Mouse (Mus musculus) spleen, adult 2 months (tissue): ENCODE results near the gene Actr6. TPM values are rescaled to one million over a fixed set of nuclear protein-coding genes. Genes with fewer than 3 reads are reported as not detected.
"Not testable (repeated sequence)": the region's sequence is repeated elsewhere in the genome, so short reads cannot be mapped to it uniquely, and the experiment has no call there.

Experiments
- DNase-seq, 2 experiments: peaks; one replicate each; pipeline versions ENCODE4 v3.0.0 to v3.0.0-alpha.2; 2012 to 2021; ENCODE audit warnings: low spot score in 2 of 2, low read depth in 1 of 2
- H3K27ac ChIP-seq: fragments of 200-500 bp; 2 replicates; pipeline ENCODE4 v1.5.1; 2012; ENCODE audit warnings: low read length, inconsistent platforms; ENCODE audit not compliant: insufficient read depth
- H3K27me3 ChIP-seq: fragments of 200-500 bp; 2 replicates; pipeline ENCODE4 v1.6.1; 2012; ENCODE audit warnings: mild to moderate bottlenecking, moderate library complexity, low read length, inconsistent platforms; ENCODE audit not compliant: control insufficient read depth, insufficient read depth
- H3K36me3 ChIP-seq: fragments of 200-500 bp; 2 replicates; pipeline ENCODE4 v1.6.1; 2012; ENCODE audit warnings: mild to moderate bottlenecking, low read length, inconsistent platforms; ENCODE audit not compliant: control insufficient read depth, insufficient read depth
- H3K4me1 ChIP-seq: fragments of 200-500 bp; 2 replicates; pipeline ENCODE4 v1.6.1; 2011; ENCODE audit warnings: inconsistent platforms; ENCODE audit not compliant: control insufficient read depth, insufficient read depth, insufficient read length
- H3K4me3 ChIP-seq: fragments of 200-500 bp; 2 replicates; pipeline ENCODE4 v1.5.1; 2011; ENCODE audit warnings: mild to moderate bottlenecking, inconsistent platforms; ENCODE audit not compliant: insufficient read depth, insufficient read length; ENCODE audit errors: extremely low read depth
- CTCF ChIP-seq: fragments of 200-500 bp; IDR thresholded peaks from 2 replicates; pipeline ENCODE4 v1.5.1; 2011; ENCODE audit warnings: mild to moderate bottlenecking, inconsistent platforms; ENCODE audit not compliant: insufficient read depth, insufficient read length, insufficient replicate concordance; ENCODE audit errors: extremely low read depth
- POLR2A ChIP-seq: fragments of 200-500 bp; IDR thresholded peaks from 2 replicates; pipeline ENCODE4 v1.6.1; 2011; ENCODE audit warnings: low read depth, low read length, inconsistent platforms
- WGBS: fragments of 180-500 bp; shearing (Covaris S2); methylation state at CpG from one replicate; pipeline ENCODE4 v1.1.7; 2018; 5-methylcytosine and 5-hydroxymethylcytosine counted together
- polyA plus RNA-seq: library from polyadenylated mRNA; depleted of rRNA; stranded (reverse); fragments of >200 nt; gene quantifications from 2 replicates; pipeline ENCODE4 v1.2.3, GENCODE M21; 2012

Actr6 gene
- polyA plus RNA-seq, 1 experiment = 1.3 TPM

- DNase-seq = no peak
- Histone ChIP-seq H3K27me3 (no peaks in the 10 kb centered on the region), H3K4me1 (no peaks in the 10 kb centered on the region), H3K27ac (no peak overlapping the region), H3K36me3 (peaks cover 16% of the 10 kb centered on the region), H3K4me3 (no peak overlapping the region)
- TF ChIP-seq POLR2A = no peak
- TF ChIP-seq CTCF = no peak
Observed at GRCm38 (mm10) chr10:89720252-89720651, 11.8 kb downstream of the Actr6 start.

GRCm38 (mm10) chr10:89714910-89715309 lies 17.2 kb downstream of the Actr6 start:
- DNase-seq = no peak
- no peaks in the 10 kb centered on the region for H3K27me3 ChIP-seq
- no peak overlapping the region for H3K27ac ChIP-seq
- no peaks in the 10 kb centered on the region for H3K4me1 ChIP-seq
- WGBS = 85% methylated on average over 10 of the region's 10 CpGs
- peaks cover 22% of the 10 kb centered on the region for H3K36me3 ChIP-seq
- TF ChIP-seq CTCF (no peak), POLR2A (no peak)
- H3K4me3 ChIP-seq = no peak overlapping the region

GRCm38 (mm10) chr10:89708720-89709119 lies 23.4 kb downstream of the Actr6 start:
- TF ChIP-seq CTCF = no peak
- no peak for TF ChIP-seq POLR2A
- H3K36me3 ChIP-seq = peaks cover 15% of the 10 kb centered on the region
- H3K27me3 ChIP-seq = no peaks in the 10 kb centered on the region
- 38% methylated on average over 10 of the region's 10 CpGs for WGBS
- H3K27ac ChIP-seq = no peak overlapping the region
- DNase-seq = no peak
- H3K4me1 ChIP-seq = no peaks in the 10 kb centered on the region
- no peak overlapping the region for H3K4me3 ChIP-seq

- WGBS = 88% methylated on average over 3 of the region's 3 CpGs
- TF ChIP-seq POLR2A = no peak
- no peak for TF ChIP-seq CTCF
Observed at GRCm38 (mm10) chr10:89707397-89707796, 24.7 kb downstream of the Actr6 start.

GRCm38 (mm10) chr10:89703042-89703441 lies 29.1 kb downstream of the Actr6 start:
- TF ChIP-seq POLR2A (no peak), CTCF (no peak)
- DNase-seq = peak in 1 of 2 experiments; percentile 29
- no peaks in the 10 kb centered on the region for H3K27me3 ChIP-seq
- no peaks in the 10 kb centered on the region; the same call in 1 of the 2 replicates for H3K4me1 ChIP-seq
- no peak overlapping the region for H3K27ac ChIP-seq
- WGBS = 20% methylated on average over 5 of the region's 5 CpGs
- no peaks in the 10 kb centered on the region for H3K36me3 ChIP-seq
- H3K4me3 ChIP-seq = no peak overlapping the region

More at GRCm38 (mm10) chr10:89707397-89707796, 24.7 kb downstream of the Actr6 start:
- Histone ChIP-seq H3K4me3 (no peak overlapping the region), H3K4me1 (no peaks in the 10 kb centered on the region; the same call in 1 of the 2 replicates), H3K36me3 (peaks cover 6% of the 10 kb centered on the region; the same call in 1 of the 2 replicates), H3K27ac (no peak overlapping the region), H3K27me3 (no peaks in the 10 kb centered on the region)
- no peak for DNase-seq

- H3K4me3 ChIP-seq = no peak overlapping the region
- 89% methylated on average over 3 of the region's 3 CpGs for WGBS
- H3K27ac ChIP-seq = no peak overlapping the region
- DNase-seq = no peak
- no peaks in the 10 kb centered on the region for H3K27me3 ChIP-seq
- no peaks in the 10 kb centered on the region for H3K36me3 ChIP-seq
- H3K4me1 ChIP-seq = no peaks in the 10 kb centered on the region; the same call in 1 of the 2 replicates
- TF ChIP-seq POLR2A = no peak
Observed at GRCm38 (mm10) chr10:89697956-89698355, 34.1 kb downstream of the Actr6 start.

- 81% methylated on average over 2 of the region's 2 CpGs for WGBS
- H3K36me3 ChIP-seq, DNase-seq, H3K4me1 ChIP-seq, H3K27me3 ChIP-seq, H3K4me3 ChIP-seq, H3K27ac ChIP-seq: not testable (repeated sequence)
Observed at GRCm38 (mm10) chr10:89696270-89696669, 35.8 kb downstream of the Actr6 start.
